Mouse (Mus musculus): ENCODE results near the gene Pitpnm3.
A peak's percentile ranks its signal among the peaks of the same experiment; 100 is the strongest.

Gene Pitpnm3

GRCm38 (mm10) chr11:72098027-72098426 is 37.6 kb downstream of the Pitpnm3 start:
- no peak for ATAC-seq (ENCODE audit: insufficient number of reproducible peaks, low FRiP score, low TSS enrichment)

GRCm38 (mm10) chr11:72095994-72096393 is 39.6 kb downstream of the Pitpnm3 start:
- ATAC-seq (ENCODE audit: insufficient number of reproducible peaks, low FRiP score, low TSS enrichment): no peak

- no peak for ATAC-seq (ENCODE audit: insufficient number of reproducible peaks, low FRiP score, low TSS enrichment)
These were observed 41.1 kb downstream of the Pitpnm3 start for GRCm38 (mm10) chr11:72094442-72094841.

- ATAC-seq (ENCODE audit: insufficient number of reproducible peaks, low FRiP score, low TSS enrichment): no peak
These were observed 43.2 kb downstream of the Pitpnm3 start for GRCm38 (mm10) chr11:72092390-72092789.

- no peak for ATAC-seq (ENCODE audit: insufficient number of reproducible peaks, low FRiP score, low TSS enrichment)
These were observed 49.1 kb downstream of the Pitpnm3 start for GRCm38 (mm10) chr11:72086251-72087046.

GRCm38 (mm10) chr11:72084337-72084736 is 51.2 kb downstream of the Pitpnm3 start:
- no peak for ATAC-seq (ENCODE audit: insufficient number of reproducible peaks, low FRiP score, low TSS enrichment)

GRCm38 (mm10) chr11:72082601-72083000 is 53.0 kb downstream of the Pitpnm3 start:
- ATAC-seq (ENCODE audit: insufficient number of reproducible peaks, low FRiP score, low TSS enrichment): no peak

- ATAC-seq (ENCODE audit: insufficient number of reproducible peaks, low FRiP score, low TSS enrichment): no peak
These were observed 55.1 kb downstream of the Pitpnm3 start for GRCm38 (mm10) chr11:72080461-72080860.

GRCm38 (mm10) chr11:72078647-72079046 is 56.9 kb downstream of the Pitpnm3 start:
- no peak for ATAC-seq (ENCODE audit: insufficient number of reproducible peaks, low FRiP score, low TSS enrichment)

GRCm38 (mm10) chr11:72078056-72078455 is 57.5 kb downstream of the Pitpnm3 start:
- no peak for ATAC-seq (ENCODE audit: insufficient number of reproducible peaks, low FRiP score, low TSS enrichment)

GRCm38 (mm10) chr11:72074230-72074629 is 61.3 kb downstream of the Pitpnm3 start:
- ATAC-seq (ENCODE audit: insufficient number of reproducible peaks, low FRiP score, low TSS enrichment): no peak

- no peak for ATAC-seq (ENCODE audit: insufficient number of reproducible peaks, low FRiP score, low TSS enrichment)
These were observed 63.2 kb downstream of the Pitpnm3 start for GRCm38 (mm10) chr11:72072331-72072905.

- ATAC-seq (ENCODE audit: insufficient number of reproducible peaks, low FRiP score, low TSS enrichment): no peak
These were observed 64.8 kb downstream of the Pitpnm3 start for GRCm38 (mm10) chr11:72070733-72071132.

- peak; percentile 41; the same call in 1 of the 2 replicates for ATAC-seq (ENCODE audit: insufficient number of reproducible peaks, low FRiP score, low TSS enrichment)
These were observed 67.6 kb downstream of the Pitpnm3 start for GRCm38 (mm10) chr11:72068026-72068425.

GRCm38 (mm10) chr11:72067326-72067725 is 68.3 kb downstream of the Pitpnm3 start:
- ATAC-seq (ENCODE audit: insufficient number of reproducible peaks, low FRiP score, low TSS enrichment): no peak

GRCm38 (mm10) chr11:72066330-72066729 is 69.2 kb downstream of the Pitpnm3 start:
- 0 out of 2 replicates have a peak, but pooled peaks have one; percentile 27 for ATAC-seq (ENCODE audit: insufficient number of reproducible peaks, low FRiP score, low TSS enrichment)

- no peak for ATAC-seq (ENCODE audit: insufficient number of reproducible peaks, low FRiP score, low TSS enrichment)
These were observed 70.5 kb downstream of the Pitpnm3 start for GRCm38 (mm10) chr11:72065103-72065502.

- no peak for ATAC-seq (ENCODE audit: insufficient number of reproducible peaks, low FRiP score, low TSS enrichment)
These were observed 71.2 kb downstream of the Pitpnm3 start for GRCm38 (mm10) chr11:72064414-72064813.

- ATAC-seq (ENCODE audit: insufficient number of reproducible peaks, low FRiP score, low TSS enrichment): no peak
These were observed 74.4 kb downstream of the Pitpnm3 start for GRCm38 (mm10) chr11:72061093-72061620.

- no peak for ATAC-seq (ENCODE audit: insufficient number of reproducible peaks, low FRiP score, low TSS enrichment)
These were observed 75.2 kb downstream of the Pitpnm3 start for GRCm38 (mm10) chr11:72060416-72060815.

- ATAC-seq (ENCODE audit: insufficient number of reproducible peaks, low FRiP score, low TSS enrichment): no peak
These were observed 78.4 kb downstream of the Pitpnm3 start for GRCm38 (mm10) chr11:72057166-72057565.

- ATAC-seq (ENCODE audit: insufficient number of reproducible peaks, low FRiP score, low TSS enrichment): no peak
These were observed 80.4 kb downstream of the Pitpnm3 start for GRCm38 (mm10) chr11:72055176-72055575.
